Mouse (Mus musculus) kidney, adult 9 months (tissue): ENCODE measurements around the gene Ssh1.
A peak's percentile ranks its signal among the peaks of the same experiment; 100 is the strongest.

Experiments used
- DNase-seq: peaks from one replicate; pipeline ENCODE4 v3.0.0; 2022

Ssh1 gene

DNA sequence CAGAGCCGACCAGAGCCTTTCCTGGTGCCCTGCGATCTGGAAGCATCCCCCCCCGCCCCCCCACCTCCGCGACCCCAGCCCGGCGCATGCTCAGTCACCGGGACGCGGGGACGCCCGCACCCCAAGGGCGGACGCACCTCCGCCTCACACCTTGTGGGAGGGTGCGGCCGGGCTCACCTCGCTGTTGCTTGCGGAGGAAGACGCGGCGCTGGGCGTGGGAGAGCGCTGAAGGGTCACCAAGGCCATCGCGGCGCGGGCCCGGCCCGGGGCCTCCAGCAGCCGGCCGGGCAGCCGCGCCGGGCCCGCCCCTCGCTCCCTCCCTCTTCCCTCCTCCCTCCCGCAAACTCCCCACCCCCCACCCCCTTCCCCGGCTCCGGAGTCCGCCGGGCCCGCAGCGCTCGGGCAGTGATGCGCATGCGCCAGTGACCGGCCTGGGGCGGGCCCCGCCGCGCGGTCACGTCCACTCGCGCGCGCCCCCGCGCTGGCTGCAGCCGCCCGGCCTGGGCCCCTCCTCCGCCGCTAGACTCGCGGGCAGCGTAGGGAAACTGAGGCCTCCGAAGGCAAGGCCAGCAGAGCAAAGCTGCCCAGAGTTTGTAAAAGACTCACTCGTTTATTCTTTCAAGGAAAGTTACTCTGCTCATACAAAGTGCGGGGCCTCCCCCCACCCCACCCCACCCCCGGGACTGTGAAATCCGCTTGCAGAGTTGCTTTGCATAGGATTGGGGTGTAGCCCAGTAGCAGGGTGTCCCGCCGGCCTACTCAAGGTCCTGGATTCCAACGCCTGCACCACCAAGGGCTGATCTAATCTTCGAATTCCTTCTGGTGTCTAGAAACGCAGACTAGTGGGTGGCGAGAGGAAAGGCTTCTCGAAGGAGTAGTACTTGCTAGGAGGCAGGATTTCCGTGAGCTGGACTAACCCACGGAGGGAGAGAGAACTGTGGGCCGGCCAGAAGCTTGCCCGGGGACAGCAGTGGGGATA lies at the start of gene Ssh1:
Ssh1 (minus strand) TSS at position 408 of the 979 bp plus-strand sequence.
- peak; percentile 88 for DNase-seq

DNA sequence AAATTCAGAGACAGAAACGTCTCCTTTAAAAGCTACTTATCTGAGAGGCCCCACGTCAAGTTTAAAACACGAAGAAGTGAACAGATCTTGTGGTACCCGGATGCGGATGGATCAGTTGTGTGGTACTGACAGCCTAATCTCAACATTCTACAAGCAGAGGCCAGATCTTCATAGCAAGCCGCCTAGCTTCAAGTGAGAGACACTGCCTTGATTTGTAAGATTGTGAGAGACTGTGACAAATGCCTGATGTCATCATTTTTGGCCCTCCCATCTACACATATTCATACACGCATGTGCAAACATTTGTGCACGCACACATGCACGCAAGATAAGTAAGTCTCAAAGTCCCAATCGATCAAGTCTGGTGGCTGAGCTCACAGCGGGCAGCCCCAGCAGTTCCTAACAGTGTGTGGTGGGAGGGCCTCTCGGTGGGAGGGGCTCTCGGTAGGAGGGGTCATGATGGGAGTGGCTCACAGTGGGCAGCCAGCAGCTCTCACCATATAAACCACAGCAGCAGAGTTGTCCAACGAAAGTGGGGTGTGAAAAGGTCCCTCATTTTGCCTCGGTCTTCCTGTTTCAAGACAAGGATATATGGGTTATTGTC lies 47.7 kb upstream of the Ssh1 start:
- DNase-seq, result peak; percentile 46

DNA sequence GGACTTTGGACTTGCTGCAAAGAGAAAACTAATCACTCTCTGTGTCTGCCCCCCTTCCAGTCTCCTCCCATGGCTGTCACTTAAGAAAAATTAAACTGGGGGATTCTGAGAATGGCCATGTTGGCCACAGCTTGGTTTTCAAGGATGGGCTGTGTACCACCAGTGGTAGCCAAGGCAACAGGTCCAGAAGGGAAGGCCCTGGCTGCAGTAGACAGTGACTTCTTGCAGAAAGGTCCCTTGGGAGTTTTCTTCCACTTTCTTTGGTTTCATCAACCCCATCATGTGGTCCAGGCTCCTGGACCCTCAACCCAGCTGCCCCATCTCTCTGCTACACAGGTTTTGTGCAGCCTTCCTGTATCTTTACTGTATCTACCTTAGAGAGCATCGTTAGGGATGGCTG lies 47.2 kb upstream of the Ssh1 start:
- no peak for DNase-seq

DNA sequence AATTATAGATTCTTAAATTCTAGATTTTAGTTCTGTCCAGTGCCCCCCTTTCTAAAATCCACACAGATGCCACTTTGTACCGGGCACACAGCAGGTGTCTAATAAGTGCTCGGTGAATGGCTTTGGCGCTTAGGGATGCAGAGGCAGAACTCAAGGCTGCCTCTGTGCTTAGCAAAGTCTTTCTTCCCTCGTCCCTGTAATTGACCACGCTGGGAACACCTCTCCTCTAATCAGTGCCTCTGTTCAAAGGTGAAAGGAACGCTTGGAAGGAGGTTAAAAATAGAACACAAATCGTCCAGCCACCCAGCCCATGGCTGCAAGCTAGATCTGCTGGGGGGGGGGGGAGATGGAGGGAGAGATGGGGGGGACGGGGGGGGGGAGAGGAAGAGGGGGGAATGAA lies 46.8 kb upstream of the Ssh1 start:
- no peak for DNase-seq

DNA sequence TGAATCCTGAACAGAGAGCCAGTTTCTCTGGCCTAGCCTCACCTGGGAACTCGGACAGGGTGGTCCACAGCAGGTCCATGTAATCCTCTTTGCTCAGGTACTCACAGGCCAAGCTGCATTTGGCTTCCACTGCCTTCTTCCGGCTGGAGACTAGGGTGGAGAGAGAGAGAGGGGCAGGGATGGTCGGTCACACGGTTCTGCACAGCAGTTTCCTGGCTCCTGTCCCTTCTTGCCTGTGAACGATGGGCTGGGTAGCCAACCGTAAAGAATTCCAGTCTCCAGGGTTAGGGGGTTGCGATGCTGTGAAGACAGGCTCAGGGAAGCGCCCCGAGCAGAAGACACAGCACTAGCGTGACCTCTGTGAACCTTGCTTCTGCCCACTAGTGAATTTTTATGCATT lies 41.4 kb upstream of the Ssh1 start:
- DNase-seq, result peak; percentile 74

DNA sequence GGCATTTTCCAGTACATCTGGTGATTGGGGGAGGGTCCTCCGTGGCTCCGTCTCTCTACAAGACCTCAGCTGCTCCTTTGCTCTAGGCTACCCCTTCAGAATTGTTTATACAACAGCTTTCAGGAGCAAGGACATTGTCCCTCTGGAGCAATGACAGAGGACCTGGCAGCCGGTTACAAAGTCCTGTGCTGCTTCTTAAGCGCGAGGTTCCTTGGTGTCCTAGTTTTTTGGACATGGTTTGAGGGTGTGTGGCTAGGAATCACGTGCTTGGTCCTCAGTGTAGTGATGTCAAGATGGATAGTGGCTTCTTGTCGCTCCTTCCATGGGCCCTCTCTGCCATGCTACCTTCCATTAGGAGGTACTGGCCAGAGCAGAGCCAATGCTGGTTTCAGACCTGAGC lies 40.7 kb upstream of the Ssh1 start:
- peak; percentile 54 for DNase-seq

DNA sequence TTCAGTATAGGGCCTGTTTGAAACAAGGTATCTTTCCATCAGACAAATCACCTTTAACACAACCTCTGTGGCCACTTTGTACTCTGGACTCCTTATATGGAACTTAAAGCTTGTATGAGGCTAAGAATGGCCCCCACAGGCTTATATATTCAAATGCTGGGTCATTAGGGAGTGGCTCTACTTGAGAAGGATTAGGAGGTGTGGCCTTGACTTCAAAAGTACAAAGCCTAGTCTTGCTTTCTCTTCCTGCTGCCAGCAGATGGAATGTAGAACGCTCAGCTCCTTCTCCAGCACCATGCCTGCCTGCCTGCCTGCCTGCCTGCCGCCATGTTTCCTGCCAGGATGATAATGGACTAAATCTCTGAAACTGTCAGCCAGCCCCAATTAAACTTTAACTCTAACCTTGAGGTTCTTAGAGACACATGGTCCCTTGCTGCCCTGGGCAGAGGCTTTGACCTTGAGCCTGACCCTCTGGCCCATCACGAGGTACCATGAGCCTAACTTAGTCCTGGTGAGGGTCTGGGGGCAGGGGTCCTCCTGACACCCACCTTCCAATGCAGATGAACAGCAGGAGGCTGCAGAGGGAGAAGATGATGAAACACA lies 38.6 kb upstream of the Ssh1 start:
- peak; percentile 53 for DNase-seq

DNA sequence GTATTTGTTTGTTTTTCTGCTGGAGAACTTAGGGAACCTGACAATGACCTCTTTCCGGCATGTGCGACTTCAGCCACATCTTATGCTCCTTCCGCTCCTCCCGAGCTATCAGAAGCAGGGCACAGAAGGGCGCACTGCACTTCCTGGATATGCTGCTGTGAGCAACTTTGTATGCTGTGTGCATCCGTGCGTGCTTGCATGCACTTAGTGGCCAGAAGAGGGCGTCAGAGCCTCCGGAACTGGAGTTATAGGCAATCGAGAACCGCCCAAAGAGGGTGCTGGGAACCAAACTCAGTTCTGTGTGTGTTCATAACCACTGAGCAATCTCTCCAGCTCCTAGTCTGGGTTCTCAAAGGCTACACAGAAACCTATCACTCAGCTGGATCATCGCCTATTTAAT lies 37.0 kb upstream of the Ssh1 start:
- no peak for DNase-seq

DNA sequence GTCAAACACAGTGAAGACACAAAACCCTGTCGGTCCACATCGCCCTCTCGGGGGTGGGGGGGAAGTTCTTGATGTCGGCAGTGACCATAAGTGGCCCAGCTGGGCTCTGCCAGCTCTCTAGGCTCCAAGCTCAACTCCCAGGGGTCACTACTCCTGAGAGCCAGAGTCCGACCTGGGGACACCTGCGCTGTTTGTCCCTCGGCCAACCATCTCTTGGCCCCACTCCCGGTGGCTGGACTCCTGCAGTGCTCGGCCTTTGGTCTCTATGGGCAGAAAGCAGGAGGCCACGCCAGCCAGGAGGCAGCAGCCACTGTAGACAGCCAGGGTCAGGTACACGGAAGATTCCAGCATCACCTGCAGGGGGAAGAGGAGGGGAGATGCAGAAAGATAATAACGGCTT lies 34.4 kb upstream of the Ssh1 start:
- peak; percentile 96 for DNase-seq

DNA sequence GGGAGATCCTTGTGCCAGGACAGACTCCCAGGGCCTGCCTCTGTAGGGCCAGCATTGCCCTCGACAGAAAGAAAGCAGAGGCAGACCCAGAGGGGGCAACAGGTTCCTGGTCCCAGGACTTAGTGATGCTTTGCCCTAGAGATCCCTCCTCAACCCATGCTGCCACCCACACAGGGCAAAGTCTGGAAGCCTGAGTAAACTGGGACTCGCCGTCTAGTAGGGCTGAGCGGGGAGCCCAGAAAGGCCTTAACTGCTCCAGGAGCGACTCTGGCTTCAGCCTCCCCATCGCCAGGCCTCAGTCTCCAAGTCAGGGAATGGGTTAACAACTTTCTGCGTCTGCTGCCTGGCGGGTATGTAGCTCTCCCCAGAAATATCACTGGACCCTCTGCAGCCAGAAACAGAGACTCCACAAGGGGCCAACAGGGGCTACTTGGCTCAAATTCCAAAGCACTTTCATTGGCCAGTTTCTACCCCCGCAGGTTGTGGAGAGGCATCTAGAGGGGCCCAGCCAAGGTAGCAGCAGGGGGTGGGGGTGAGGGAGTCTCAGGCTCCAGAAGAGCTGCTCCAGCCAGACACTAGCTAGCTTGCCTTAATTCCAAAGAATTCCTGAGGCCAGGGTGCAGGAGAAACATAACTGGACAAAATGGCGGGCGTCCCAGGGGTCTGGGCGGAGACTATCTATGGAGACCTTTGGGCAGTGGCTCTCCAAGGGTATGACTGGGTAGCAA lies 33.7 kb upstream of the Ssh1 start:
- no peak for DNase-seq

DNA sequence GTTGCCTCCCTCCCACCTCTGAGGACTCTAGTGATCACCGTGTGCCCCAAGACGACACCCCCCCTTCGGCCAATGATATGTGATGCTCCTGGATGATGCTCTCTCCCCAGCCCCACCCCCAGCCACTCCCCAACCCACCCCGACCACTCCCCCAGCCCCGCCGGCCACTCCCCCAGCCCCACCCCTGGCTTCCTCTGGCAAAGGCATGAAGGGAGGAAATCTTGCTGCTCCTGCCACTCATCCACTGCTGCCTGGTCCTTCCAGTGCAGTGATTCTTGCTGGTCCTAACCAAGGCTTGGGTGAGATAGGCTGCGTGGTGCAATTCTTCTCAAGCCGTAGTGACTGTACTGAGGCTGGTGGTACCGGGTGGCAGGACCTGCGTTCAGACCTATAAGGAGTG lies 31.2 kb upstream of the Ssh1 start:
- DNase-seq, result no peak

DNA sequence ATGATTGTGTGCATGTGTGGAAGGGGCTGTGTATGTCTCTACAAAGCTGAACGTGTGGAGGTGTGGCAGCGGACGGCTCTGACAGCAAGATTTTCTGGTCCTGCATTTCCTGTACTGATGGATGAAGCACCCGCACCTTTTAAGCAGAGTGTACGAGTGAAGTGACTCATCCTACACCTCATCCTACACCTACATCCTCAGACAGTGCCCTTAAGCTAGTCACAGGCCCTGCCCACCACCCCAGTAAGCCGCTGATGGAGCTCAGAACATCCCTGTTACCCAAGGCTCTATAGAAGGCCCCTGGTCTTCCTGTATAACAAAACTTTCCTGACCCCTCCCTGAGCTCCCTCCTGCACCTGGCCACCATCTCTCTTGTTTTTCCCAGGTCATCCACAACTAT lies 30.7 kb upstream of the Ssh1 start:
- no peak for DNase-seq

DNA sequence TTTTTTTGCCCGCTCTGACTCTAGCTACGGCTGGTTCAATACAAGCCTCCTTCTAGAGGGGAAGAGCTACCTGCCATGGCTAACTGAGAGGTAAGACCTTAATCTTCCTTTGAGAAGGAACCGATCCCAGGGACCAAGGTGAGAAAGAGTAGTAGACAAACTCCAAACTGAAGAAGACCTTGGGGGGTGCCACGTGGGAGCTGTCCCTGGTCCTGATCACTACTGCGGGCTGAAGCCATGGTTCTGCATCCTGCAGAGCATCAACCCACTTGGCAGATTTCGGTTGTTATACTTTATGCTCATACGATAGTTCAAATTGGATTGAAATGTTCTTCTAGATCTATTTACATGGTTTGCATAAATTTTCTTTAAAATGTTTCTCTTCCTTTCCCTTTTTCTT lies 21.4 kb upstream of the Ssh1 start:
- no peak for DNase-seq

DNA sequence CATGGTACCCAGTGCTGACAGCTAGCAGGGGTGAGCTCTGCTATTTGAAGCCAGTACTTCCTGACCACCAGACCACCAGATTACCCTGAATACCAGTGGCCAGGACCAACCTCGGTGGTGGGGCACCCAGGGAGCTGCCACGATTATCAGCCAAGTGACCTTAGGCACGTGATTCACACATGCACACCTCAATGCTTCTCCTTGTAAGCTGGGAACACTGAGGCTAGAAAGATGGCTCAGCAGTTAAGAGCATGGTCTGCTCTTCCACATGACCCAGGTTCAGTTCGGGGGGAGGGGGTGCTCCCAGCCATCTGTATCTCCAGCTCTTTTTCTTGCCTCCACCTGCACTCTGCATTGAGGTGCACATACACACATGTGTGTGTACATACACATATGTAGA lies 15.4 kb upstream of the Ssh1 start:
- peak; percentile 79 for DNase-seq

DNA sequence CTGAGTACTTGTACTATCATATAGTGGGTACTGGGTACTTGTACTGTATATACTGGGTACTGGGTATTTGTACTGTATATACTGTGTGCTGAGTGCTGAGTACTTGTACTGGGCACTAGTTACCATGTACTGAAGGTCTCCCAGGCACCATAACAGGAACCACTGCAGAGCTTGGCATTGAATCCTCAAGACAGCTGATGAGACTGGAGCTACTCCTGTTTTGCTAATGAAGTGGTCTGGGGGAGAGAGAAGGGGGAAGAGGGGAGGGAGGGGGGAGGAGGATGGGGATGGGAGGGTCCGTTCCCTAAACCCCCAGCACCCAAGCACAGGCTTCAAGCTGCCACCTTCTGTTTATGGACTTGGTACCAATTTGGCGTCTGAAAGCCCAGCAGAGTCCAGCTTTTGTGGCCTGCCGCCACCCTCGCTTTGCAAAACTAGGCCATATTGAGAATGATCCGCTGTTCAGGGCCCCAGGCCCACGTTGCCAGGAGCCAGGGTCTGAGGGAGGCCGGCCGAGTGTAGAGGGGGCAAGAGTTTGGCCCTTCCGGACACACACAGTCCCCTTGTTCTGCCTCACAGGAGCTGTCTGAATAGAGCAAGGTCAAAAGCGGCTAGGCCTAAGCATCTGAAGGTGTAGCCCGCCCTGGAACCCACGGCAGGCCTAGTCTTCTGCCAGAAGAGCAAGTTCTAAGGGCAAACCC lies 14.2 kb upstream of the Ssh1 start:
- DNase-seq, result no peak

DNA sequence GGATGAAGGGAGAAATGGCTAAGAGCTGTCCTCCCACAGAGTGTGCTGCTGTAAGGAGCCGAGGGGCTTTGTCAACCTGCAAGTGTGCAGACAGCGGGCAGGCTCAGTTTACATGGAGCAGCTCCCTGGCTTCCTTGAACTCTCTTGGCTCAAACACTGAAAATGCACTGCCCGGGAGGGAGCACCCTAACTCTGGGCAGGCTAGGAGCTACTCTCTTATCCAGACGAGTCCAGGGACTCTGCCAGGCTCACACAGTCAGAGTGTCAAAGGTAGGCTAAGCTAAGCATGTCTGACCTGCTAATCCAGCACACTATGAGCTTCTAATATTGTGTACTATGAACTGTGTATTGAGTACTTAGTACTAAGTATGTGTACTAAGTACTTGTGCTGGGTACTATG lies 13.3 kb upstream of the Ssh1 start:
- DNase-seq, result peak; percentile 51

DNA sequence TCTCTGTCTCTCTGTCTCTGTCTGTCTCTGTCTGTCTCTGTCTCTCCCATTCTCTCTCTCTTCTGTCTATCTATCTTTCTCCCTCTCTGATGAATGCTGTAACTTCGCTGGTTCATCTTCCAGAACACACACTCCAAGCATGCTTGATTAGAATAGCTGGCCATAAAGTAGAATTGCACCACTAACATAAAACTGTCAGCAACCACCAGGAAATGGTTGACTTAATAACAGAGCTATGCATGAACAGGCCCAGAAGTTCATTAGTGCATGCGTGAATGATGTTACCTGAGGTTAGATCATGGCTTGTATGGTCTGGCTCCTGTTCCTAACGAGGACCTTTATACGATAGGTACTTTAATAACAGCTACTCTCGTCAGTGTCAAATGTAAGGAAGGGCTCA lies 11.4 kb upstream of the Ssh1 start:
- DNase-seq, result peak; percentile 62

DNA sequence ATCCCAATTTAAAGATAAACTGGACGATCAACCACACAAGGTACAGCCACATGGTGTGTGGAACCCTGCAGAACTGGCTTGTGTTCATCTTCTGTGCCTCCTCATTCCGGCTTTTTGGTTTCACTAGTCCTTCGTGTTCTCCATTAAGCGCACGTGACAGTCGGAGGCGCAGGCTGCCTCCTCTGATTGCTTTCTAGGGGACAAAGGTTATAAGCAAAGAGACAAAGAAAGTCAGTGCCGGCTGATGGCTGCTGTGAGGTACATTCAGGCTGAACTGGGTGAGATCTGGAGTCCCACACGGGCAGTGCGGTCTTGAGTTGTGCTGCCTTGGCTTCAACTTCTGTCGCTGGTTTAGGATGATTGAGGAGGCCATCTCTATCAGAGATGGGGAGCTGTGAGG lies 10.9 kb upstream of the Ssh1 start:
- peak; percentile 81 for DNase-seq

DNA sequence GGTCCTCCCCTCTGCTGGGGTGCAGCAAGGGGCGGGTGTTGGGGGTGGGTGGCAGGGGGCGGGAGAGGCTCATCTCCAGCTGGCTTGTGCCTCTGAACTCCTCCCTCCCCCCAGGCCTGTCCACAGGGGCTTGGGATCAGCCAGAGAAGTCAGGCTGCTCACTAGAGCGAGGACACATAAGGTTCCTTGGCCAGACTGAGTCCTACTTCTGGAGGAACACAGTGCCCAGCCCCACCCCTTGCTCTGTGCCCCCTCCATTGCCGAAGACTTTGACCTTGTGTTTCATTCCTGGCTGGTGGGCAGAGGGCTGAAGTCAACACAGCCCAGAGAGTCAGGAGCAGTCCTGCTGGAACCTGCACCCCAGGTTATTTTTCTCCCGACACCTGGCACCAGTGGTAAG lies 9.8 kb upstream of the Ssh1 start, which contains the start of gene Dao:
Dao (plus strand) TSS at position 162 of the 400 bp plus-strand sequence.
- DNase-seq, result peak; percentile 96

DNA sequence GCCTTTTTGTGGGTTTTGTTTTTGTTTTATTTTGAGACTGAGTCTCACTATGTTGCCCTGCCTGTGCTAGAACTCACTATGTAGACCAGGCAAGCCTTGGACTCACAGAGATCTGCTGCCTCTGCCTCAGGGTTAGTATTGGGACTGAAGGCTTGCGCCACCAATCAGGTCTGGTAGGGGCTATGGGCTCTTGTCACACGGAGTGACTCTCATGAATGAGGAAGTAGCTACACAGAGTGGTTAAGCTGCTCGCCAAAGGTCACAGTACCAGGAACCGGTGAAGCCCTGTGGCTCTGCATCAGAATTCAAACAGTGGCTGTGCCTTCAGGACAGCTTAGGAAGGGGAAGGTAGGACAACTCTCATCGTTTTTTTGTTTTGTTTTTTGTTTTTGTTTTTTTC lies 5.7 kb upstream of the Ssh1 start:
- peak; percentile 60 for DNase-seq

DNA sequence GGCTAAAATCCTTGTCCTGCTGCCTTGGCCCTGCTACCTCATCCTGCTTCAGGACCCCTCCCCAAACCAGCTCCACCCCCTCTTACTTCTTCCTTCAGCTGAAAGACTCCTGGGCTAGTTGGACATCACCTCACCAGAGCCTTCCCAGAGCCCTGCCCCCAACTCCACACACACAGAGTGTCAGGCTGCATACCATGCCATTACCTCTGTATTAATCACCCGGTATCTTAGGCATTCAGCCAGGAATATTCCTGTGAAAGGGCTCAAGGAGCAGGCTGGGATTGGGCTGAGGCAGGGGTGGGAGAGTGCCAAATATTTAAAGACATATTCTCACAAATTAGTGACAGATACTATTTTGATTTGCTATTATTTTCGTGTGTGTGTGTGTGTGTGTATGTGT lies 2.8 kb upstream of the Ssh1 start:
- DNase-seq, result no peak

DNA sequence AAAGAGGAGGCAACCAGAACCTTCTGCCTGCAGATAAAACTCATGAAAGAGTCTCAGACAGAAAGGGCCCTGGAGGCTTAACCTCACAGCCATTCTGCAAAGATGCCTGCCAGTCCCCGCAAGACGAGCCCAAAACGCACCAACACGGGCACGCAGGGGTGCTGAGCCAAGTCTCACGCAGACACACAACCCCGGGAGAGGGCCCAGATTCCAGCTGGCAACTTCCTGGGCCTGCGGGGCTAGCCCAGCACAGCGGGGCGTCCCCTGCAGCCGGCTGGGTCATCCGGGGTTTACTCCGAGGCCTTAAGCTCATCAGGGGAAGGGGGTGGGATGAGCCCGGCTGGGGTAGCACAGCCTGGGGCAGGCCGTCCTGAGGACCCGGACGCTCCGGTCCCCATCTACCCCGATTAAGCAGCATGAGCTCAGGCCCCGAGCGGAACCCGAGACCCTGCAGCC lies 635 bp downstream of the Ssh1 start:
- DNase-seq, result no peak
